Mouse (Mus musculus) 3T3-L1 (cell line): ENCODE data around the gene Tjp1.

Experiments used
- DNase-seq: peaks from one replicate; pipeline ENCODE4 v3.0.0-alpha.2; 2015; ENCODE audit warnings: low read depth, low spot score

Tjp1 gene

DNA sequence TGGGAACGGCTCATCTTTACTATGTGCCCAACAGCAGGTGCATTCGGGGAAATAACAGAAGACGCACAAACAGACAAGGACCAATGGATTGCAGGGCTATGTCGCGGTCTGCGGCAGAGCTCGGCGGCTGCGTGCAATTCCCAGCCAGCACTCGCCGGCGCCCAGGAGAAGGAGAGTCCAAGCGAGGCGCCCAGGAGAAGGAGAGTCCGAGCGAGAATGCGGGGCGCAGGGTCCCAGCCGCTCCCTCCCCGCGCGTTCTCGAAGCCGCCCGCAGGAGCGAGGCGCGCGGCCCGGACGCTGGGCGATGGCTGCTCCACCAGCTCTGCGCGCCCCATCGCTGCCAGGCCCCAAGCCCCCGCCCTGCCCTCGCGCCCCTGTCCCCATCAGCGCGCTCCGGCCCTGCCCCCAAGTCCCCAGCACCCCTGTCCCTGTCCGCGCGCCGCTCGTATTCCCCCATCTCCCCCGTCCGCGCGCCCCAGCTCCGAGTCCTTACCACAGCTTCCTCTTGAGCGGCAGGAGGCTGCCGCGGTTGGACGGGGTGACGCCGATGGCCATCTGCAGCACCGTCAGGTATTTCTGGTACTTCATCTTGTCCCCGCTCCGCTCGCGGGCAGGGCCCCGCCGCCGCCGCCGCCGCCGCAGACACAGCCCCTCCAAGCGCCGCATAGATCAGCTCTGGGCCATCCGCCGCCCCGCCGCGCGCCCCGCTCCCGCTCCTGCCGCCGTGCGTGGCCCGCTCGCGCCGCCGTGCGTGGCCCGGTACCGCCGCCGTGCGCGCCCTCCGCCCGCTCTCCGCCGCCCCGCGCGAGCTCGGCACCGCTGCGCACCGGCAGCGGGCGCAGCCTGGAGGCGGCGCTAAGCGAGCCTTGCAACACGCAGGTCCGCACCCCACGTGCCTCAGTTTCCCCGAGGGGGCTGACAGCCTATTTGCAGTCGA lies at the start of gene Tjp1:
Gene Tjp1, minus strand, starts transcription at position 711 of the 937 bp plus-strand sequence.
- no peak for DNase-seq

DNA sequence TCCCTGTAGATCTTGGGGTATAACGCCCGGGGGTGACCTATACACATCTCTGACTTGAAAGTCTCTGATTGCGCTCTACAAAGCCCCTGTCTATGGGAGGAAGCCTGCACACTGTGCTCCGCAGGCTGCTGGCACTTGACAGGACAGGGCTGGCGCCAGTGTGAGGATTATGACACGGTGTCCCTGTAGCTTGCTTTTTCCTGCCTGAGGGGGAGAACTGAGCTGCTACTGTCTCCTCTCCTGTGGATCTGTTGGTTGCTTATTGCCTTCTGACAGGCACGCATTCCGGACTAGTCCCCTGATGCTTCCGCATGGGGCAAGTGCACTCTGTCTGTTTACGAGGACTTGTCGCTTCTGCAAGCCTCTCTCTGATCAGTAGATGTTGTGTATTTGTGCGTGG lies 49.5 kb upstream of the Tjp1 start:
- DNase-seq, result no peak

DNA sequence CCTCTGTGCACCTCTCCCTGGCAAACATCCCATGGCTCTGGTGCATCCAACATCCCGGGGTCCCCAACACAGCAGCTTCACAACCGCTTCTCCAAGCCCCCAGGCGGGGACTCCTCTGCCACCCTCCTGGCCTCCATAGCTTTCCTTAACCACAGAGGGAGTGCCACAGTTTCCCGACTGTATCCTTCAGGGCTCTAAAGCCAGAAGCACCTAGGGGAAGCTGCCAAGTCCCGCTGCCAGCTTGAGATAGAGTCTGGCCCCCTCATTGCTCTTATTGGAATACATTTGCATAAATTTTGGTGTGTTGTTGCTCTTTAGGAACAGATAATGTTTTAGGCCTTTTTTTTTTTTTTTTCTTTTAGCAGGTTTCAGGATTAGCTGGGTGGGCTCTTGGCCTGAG lies 45.1 kb upstream of the Tjp1 start:
- no peak for DNase-seq

DNA sequence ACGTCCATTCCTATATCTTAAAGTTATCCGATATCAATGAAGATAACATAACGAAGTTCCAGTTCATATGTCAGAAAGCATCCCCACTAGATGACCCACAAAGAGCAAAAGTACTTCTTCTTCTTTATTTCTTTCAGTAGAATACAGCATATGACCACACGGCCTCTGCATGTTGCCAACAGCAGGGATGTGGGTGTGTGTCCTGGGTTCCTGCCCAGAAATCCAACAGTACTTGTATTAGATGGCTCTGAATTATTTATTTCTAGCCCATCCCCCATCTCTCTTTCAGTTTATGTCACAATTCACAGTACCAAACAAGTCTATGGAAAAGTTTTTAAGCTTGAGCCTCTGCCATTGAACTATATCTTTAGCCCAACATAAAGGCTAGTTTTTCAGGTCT lies 43.1 kb upstream of the Tjp1 start:
- peak; percentile 31 for DNase-seq

DNA sequence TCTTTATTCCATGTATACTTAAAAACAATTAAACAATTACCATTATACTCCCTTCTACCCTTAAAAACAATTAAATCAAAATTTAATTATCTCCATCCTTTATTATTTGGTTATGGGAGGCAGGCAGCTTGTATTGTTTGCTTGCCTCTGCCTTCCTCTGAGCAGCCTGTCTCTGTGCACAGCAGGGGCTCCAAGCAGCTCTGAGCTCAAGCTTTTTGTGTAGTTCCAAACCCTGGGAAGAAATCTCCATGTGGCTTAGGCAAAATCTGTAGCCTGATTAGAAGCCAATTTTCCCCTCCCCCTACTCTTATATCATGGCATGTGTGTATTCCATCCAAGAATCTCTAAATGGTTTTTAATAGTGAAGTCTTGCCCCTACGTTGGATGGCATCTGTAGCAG lies 28.4 kb upstream of the Tjp1 start:
- no peak for DNase-seq

DNA sequence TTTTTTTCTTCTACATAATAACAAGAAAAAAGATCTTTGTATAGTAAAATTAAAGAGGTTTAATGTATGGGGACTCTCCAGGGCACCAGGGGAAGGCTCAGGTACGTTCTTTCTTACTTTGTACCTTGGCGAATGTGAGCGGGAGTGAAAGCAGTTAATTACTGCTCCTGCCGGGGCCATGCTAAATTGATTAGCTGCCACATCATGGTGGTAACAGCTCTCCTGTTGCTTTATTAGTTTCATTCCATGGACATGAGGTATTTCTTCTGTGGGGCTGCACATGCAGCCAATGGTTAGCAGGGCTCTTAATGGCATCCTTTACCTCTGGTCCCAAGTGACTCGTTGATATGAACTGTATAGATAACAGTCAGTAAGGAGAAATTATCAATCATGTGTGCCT lies 18.2 kb upstream of the Tjp1 start:
- no peak for DNase-seq

DNA sequence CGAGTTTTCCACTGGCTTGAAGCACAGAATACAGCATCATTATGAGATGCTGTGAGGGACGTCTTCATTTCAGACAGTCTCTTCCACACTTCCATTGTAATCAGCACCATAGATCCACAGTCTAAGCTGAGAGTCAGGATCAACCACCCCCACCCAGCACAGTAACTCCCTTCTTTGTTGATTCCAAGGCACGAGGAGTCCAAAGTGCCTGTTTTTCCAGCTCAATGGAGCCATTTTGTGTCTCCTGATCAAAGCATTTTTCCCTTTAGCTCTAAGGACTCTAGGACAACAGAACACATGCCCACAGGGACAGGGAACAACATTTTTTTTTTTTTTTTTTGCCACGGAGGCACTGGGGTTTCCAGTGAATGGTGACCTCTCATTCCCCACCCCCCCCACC lies 5.1 kb upstream of the Tjp1 start:
- DNase-seq, result no peak

DNA sequence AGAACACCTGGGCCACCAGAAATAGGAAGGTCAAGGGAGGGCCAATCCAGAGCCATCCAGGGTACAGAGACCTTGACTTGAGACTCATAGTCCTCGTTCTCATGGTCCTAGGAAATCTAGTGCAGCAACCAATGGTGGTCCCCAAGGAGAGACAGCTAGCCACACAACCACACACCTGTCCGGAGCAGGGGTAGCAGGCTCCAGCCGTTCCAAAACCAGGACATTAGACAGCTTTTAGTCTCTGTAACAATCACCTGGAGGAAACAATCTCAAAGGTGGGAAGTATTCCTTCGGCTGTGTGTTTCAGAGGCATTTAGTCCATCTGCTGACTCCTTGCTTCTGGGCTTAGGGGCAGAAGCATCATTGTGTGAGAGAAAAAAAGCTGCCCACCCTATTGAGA lies 4.5 kb downstream of the Tjp1 start:
- DNase-seq, result no peak

DNA sequence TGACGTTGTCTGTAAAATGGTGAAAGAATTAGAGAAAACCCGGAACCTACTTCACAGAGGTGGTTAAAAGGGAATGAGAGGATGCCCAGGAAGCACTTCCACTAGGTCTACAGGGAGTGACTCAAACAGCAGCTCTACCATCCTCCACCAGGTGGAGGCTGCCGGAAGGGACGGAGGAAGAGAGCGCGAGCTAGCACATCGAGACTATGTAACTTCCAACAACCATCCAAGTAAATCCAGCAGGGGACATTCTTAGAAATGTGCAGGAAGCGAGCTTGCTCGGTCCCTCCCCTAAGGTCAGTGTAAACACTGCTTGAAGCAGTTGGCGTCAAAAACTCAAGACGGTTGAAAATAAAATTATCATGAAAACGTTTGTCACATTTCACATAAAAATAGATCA lies 5.1 kb downstream of the Tjp1 start:
- DNase-seq, result no peak

DNA sequence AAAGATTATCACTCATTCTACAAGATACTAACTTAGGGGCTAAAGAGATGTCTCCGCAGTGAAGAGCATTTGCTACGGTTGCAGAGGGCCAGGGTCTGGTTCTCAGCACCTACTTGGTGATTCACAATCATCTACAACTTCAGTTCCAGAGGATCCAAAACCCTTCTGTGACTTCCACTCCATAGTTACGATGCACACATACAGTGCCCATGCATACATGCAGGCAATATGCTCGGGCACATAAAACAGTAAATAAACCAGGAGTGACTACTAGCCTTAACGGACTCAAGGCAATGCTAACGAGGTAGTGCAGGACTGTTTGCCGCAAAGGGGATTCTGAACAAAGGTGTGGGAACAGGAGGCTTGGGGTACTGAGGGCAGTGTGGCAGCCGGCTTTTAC lies 7.0 kb downstream of the Tjp1 start:
- no peak for DNase-seq

DNA sequence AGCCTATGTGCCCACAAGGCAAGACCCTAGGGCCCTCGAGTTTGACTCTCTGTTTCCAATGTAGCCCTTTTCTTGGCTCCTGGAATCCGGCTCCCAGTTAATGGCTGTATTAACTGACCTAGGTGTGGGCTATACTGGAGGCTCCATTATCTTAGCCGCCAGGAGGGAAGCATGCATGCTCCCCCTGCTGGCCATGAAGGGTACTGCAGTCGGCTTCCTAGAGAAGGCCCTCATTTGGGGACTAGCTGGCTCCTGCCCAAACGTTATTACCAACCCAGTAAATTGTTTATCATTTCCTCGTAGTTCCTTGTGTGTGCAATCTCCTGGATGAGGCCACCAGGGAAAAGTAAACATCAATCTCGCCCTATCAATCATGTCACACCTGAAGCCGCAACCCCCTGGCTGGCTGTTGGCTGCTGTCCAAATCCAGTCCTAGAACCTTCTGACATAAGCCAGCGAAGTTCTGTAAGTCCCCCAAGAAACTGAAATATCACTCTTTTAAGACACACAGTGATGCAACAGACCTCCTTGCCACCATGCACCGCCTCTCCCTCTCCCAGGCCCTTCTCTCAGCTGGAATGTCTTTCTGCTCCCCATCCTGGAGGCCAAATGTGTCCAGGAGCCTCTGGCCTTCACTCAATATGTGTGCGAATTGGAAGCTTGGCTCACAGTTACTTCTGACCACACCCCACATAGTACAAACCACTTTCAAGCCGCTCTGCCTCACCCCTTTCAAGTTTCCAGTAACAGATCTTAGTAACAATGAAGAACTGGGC lies 7.6 kb downstream of the Tjp1 start:
- DNase-seq, result peak; percentile 74

DNA sequence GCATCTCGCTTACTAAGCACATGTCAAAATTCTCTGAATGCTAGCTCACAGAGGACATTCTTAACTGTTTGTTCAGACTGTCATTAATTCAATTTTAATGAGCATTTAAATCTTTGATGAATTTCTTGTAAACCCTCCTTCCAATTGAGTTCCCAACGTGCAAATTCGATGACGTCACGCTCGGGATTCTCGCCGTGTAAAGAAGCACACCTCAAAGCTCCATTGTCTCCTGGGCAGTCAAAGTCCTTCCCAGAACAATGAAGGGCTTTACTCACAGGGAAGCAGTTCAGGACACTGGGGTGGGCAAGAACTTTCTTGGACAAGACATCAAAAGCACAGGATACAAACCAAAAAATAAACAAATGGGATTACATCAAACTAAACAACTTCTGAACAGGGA lies 10.7 kb downstream of the Tjp1 start:
- no peak for DNase-seq

DNA sequence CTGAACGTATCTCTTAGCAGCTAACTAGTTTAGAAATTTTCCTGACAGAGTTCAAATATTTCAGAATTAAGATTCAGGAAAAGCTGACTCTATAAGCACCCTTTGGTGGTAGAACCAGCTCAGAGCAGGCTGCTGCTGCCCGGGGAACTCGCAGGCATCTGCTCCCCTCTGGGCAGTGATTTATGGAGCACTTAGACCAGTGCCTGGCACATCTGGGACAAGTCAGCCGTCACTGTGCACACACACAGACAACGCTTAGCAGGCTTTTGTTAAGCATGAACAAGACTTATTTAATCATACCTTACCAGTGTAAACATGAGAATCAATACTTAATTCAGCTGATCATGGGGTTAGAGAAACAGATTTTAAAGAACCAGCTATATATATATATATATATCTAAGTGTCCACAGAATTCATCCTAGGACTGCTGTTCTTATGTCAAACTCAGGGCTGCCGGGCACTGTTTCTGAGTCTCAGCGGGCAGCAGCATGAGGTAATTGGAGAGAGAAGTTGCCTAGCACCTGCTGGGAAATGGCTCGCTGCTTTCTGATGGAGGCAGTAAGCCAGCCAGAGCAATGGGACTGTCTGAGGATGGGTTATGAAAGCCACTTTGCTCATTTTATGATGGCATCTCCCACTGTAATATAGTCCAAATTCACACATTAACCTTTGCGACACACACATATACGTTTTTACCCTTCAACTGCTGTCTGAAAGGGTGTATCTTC lies 14.0 kb downstream of the Tjp1 start:
- DNase-seq, result no peak

DNA sequence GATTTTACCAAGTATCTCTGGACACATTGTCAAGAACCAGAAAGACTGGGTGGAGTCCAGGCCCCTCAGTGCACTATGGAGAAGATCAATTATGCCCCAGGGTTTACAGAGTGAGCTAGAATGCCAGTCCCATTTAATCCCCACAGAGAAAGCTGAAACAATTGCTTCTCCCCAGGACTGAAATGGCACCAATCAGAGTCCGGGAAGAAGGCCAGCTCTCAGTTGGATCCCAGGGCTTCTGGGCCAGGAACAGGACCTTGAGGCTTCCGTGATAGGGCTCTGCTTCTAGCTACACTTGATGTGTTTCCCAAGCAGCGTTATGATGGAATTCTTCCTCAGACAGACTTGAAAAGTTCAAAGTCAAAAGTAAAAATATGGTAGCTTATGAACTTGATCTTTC lies 18.2 kb downstream of the Tjp1 start:
- no peak for DNase-seq

DNA sequence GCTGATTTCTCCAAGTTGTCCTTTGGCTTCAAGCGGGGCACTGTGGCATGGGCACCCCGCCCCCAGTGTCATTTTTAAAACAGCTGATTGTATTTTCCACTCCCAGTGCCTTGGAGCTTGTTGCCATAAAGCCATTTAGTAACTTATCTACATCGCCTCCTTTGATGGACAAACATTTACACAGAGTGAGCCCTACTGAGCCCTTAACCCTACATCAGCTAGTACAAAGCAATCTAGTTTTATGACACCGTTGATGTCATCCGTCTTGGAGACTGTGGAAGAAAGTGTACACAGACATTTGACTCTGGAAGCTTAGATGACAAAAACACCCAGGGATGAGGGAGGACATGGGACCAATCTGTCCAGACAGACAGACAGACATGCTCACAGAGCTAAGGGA lies 20.2 kb downstream of the Tjp1 start:
- no peak for DNase-seq

DNA sequence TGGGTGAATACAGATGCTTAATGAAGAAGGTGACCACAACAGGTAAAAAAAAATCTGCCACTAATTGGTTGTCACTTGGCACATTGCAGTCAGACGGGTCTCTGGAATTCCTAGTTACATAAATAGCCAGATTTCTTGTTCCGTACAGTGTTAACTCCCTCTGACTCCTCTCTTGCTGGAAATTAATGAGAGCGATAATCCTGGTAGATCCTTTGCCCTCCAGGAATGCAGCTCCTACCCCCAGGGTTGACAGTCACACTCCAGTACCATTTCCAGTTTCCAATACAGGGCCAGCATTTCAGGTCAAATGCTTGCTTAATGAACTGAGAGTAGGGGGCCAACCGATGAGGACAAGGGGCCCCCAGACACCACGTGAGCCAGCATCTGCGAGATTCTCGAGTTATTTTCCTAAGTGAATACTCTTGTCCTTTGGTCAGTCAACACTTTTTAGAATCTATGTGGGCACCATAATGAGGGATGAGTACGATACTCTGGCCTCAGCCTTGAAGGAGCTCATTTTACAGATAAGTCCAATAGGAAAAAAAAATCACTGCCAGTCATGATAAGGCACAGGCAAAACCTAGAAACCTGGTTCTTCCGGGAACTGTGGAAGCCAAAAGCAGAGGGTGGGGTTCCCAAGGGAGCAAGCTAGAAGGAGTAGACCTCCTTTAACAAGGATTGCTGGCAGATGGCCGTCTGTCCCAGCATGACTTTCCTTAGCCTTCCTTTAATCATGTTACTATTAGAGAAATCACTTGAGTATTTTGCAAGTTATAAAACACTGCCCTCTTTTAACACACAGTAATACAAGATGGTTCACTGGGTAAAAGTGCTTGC lies 24.9 kb downstream of the Tjp1 start:
- DNase-seq, result no peak

DNA sequence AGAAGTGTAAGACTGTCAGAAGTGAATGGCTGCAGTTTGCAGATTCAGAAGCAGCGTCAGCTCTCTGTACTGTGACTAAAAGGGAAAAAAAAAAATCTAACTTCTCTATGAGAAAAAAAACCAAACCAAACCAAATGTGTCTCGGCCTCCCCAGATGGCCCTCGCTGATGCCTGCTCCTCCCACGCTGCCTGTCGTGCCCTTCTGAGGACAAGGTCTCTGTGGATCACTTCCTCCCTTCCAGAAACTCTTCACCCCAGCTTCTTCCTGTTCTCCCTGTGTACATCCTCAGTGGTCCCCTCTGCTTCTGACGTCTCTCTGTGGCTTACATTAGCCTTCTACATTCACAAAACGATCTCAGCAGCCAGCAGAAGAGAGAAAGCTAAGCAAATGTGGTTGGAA lies 26.8 kb downstream of the Tjp1 start:
- no peak for DNase-seq

DNA sequence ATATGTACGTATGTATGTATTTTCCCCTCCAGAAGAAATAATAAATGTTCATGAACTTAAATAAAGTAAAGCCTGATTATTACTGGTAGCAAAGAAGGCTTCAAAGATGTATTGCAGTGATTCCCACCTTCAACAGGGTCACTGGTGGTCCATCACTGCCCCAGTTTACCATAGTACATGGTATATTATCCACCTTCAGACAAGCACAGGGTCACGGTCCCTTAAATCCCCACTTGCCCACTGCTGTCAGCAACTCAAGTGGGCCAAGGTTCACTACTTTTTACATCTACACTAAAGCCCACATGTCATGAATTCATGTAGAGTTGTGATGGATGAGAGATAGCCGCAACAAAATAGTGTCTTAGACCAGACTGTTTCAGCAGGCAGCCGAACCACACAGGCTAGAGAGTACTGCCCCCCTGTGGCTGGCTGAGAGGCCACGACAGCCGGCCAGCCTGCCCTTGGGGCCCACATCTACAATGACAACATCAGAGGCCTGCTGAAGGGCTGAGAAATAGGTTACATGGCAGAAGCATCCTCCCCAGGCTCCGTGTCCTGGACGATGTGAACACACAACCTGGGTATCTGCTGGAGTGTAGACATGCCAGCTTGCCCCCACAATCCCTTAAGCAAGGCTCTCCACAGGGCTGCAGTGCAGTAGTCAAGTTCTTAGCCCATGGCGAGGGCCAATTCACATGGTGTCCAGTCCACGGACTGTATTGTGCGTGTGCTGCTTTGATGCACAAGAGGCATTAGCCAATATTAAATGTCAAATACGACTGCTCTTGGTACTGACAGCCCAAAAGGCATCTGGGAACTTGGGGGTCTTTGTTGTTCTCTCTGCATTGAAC lies 29.6 kb downstream of the Tjp1 start:
- DNase-seq, result peak; percentile 69

DNA sequence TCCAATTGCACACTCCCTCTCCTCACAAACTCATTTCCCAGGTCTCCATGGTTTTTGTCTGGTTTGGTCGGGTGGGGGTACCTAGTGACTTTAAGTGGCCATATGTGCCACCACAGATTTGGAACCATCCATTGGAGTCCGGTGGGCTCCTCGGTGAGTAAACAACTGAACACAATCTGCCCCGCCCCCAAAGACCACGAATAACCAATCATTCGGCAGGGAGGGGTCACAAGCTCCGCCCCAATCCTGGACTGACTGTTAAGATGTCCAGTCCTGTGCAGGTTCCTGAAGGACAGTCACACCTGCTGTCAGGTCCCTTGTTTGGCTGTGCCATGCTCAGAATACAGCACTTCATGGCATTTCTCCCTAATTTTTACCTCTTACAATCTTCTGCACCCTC lies 37.1 kb downstream of the Tjp1 start:
- DNase-seq, result no peak

DNA sequence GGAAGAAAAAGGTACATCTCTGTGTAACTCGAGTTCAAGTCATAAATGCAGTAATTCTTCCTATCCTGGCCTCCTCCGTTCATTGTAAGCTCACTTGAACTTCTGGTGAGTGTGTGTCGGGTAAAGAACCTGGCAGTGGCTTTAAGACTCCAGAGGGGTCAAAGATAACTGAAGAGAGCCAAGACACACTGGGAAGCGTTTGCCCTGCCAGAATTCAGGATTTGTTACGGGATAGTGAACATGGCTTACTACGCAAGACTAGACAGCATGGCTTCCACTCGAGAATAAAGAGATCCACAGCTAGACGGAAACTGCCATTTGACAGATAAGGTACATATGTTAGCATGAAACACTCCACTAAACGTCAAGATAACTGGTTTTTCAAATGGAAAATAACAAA lies 37.8 kb downstream of the Tjp1 start:
- DNase-seq, result no peak
